Mouse (Mus musculus): ENCODE results near the gene Sema6d. TPM values are rescaled to one million over a fixed set of nuclear protein-coding genes. Genes with fewer than 3 reads are reported as not detected.

Sema6d gene
- polyA plus RNA-seq, 1 experiment: 6.7 TPM

- Histone ChIP-seq H3K4me1 (ENCODE audit: control insufficient read depth, insufficient read depth, low read length) (no peaks in the 10 kb centered on the region), H3K4me3 (replicated peaks; ENCODE audit: control insufficient read depth, low read depth, low read length) (no peak overlapping the region), H3K27ac (ENCODE audit: control insufficient read depth, insufficient read depth, low read depth, low read length, poor library complexity) (no peak overlapping the region)
- 88% methylated on average over 1 of the region's 1 CpGs for WGBS
- TF ChIP-seq CTCF (IDR thresholded peaks at IDR 0.05; ENCODE audit: control insufficient read depth, insufficient read depth, low read length) (no peak), POLR2A (IDR thresholded peaks at IDR 0.05; ENCODE audit: borderline replicate concordance, control insufficient read depth, low read depth, low read length) (no peak)
Measured at GRCm38 (mm10) chr2:124369291-124369690, 279.5 kb downstream of the Sema6d start.

GRCm38 (mm10) chr2:124369991-124370390 is 280.2 kb downstream of the Sema6d start:
- TF ChIP-seq POLR2A (IDR thresholded peaks at IDR 0.05; ENCODE audit: borderline replicate concordance, control insufficient read depth, low read depth, low read length): no peak
- no peak for TF ChIP-seq CTCF (IDR thresholded peaks at IDR 0.05; ENCODE audit: control insufficient read depth, insufficient read depth, low read length)
- 77% methylated on average over 2 of the region's 2 CpGs for WGBS
- Histone ChIP-seq H3K27ac (ENCODE audit: control insufficient read depth, insufficient read depth, low read depth, low read length, poor library complexity) (no peak overlapping the region), H3K4me3 (replicated peaks; ENCODE audit: control insufficient read depth, low read depth, low read length) (no peak overlapping the region), H3K4me1 (ENCODE audit: control insufficient read depth, insufficient read depth, low read length) (no peaks in the 10 kb centered on the region)

GRCm38 (mm10) chr2:124371363-124371762 is 281.6 kb downstream of the Sema6d start:
- TF ChIP-seq CTCF (IDR thresholded peaks at IDR 0.05; ENCODE audit: control insufficient read depth, insufficient read depth, low read length) (no peak), POLR2A (IDR thresholded peaks at IDR 0.05; ENCODE audit: borderline replicate concordance, control insufficient read depth, low read depth, low read length) (no peak)
- 49% methylated on average over 2 of the region's 2 CpGs for WGBS
- Histone ChIP-seq H3K27ac (ENCODE audit: control insufficient read depth, insufficient read depth, low read depth, low read length, poor library complexity) (no peak overlapping the region), H3K4me1 (ENCODE audit: control insufficient read depth, insufficient read depth, low read length) (no peaks in the 10 kb centered on the region), H3K4me3 (replicated peaks; ENCODE audit: control insufficient read depth, low read depth, low read length) (no peak overlapping the region)

DNA sequence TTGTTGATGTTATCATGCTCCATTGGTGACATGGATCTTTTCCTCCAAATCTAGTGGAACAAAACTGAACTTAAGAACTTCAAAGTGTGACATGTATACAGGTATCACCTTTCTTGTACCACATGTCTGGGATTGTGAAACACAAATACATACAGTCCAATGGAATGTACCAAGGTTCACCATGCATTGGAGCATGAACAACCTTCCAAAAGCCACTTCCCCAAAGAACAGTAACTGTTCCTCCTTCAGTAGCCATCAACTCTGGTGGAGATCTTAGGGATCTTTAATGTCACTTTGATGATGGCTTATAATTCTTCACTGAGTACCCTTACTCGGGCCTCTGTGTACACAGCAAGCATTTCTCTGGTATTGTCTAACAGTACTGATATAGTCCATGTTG is 295.3 kb downstream of the Sema6d start:
- H3K27ac ChIP-seq (ENCODE audit: control insufficient read depth, insufficient read depth, low read depth, low read length, poor library complexity): no peak overlapping the region
- TF ChIP-seq CTCF (IDR thresholded peaks at IDR 0.05; ENCODE audit: control insufficient read depth, insufficient read depth, low read length): no peak
- no peak for TF ChIP-seq POLR2A (IDR thresholded peaks at IDR 0.05; ENCODE audit: borderline replicate concordance, control insufficient read depth, low read depth, low read length)
- WGBS: 72% methylated on average over 1 of the region's 1 CpGs
- no peaks in the 10 kb centered on the region for H3K4me1 ChIP-seq (ENCODE audit: control insufficient read depth, insufficient read depth, low read length)
- H3K4me3 ChIP-seq (replicated peaks; ENCODE audit: control insufficient read depth, low read depth, low read length): no peak overlapping the region

DNA sequence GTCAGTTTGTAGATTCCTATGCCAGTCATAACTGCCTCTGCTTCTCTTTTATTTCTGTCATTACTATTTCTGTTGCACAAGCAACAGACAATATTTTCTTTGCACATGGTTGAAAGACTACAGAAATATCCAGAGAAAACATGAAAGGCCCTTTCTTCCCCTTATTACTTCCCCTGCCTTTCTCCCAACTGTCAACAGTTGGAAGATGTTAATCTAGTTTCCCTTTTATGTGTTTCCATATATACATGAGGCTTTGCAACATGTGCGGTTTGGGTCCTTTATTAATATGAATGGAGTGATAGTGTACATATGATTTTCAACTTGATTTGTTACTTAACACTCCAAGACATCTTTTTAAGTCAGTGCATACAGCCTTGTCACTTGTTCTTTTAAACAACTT is 296.0 kb downstream of the Sema6d start:
- TF ChIP-seq CTCF (IDR thresholded peaks at IDR 0.05; ENCODE audit: control insufficient read depth, insufficient read depth, low read length) (no peak), POLR2A (IDR thresholded peaks at IDR 0.05; ENCODE audit: borderline replicate concordance, control insufficient read depth, low read depth, low read length) (no peak)
- 6% methylated on average over 1 of the region's 1 CpGs for WGBS
- Histone ChIP-seq H3K27ac (ENCODE audit: control insufficient read depth, insufficient read depth, low read depth, low read length, poor library complexity) (no peak overlapping the region), H3K4me1 (ENCODE audit: control insufficient read depth, insufficient read depth, low read length) (no peaks in the 10 kb centered on the region), H3K4me3 (replicated peaks; ENCODE audit: control insufficient read depth, low read depth, low read length) (no peak overlapping the region)

DNA sequence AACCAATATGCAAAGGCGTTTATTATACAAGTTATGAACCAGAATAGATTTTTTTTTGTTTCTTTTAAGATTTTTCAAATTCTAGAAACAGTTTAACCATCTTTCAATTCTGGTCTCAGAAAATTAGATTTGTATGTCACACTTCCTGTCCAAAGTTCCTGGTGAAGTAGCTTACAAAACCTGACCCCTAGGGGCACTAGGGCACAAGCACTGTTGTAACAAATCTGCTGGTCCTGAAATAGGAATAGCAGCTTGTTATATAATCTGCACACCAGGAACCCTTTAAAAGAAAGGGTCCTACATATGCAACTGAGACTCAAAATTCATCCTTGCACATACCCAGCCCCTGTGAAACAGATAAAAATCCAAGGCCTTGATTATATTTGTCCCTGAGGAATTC is 298.5 kb downstream of the Sema6d start:
- Histone ChIP-seq H3K27ac (ENCODE audit: control insufficient read depth, insufficient read depth, low read depth, low read length, poor library complexity) (no peak overlapping the region), H3K4me3 (replicated peaks; ENCODE audit: control insufficient read depth, low read depth, low read length) (no peak overlapping the region), H3K4me1 (ENCODE audit: control insufficient read depth, insufficient read depth, low read length) (no peaks in the 10 kb centered on the region)
- TF ChIP-seq POLR2A (IDR thresholded peaks at IDR 0.05; ENCODE audit: borderline replicate concordance, control insufficient read depth, low read depth, low read length) (no peak), CTCF (IDR thresholded peaks at IDR 0.05; ENCODE audit: control insufficient read depth, insufficient read depth, low read length) (no peak)
- WGBS: 67% methylated on average over 1 of the region's 1 CpGs

DNA sequence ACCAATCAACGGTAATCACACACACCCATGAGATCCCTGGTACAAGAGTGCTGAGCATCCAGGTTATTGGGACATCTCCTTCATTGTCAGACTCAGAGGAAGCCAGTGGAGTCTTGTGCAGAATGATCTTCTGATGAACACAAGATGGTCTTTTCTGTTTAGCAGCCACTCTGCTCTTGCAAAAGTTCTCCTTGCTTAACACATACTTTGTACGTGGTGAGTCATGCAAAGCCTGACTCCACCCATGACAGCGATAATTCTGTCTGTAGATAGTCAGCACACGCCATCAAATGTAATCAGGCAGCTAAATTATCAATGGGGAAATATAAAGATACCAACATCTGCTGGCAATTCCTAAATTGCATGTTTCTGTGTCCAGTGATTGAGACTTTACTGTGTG is 307.0 kb downstream of the Sema6d start:
- Histone ChIP-seq H3K4me1 (ENCODE audit: control insufficient read depth, insufficient read depth, low read length) (no peaks in the 10 kb centered on the region), H3K4me3 (replicated peaks; ENCODE audit: control insufficient read depth, low read depth, low read length) (no peak overlapping the region), H3K27ac (ENCODE audit: control insufficient read depth, insufficient read depth, low read depth, low read length, poor library complexity) (no peak overlapping the region)
- TF ChIP-seq CTCF (IDR thresholded peaks at IDR 0.05; ENCODE audit: control insufficient read depth, insufficient read depth, low read length) (no peak), POLR2A (IDR thresholded peaks at IDR 0.05; ENCODE audit: borderline replicate concordance, control insufficient read depth, low read depth, low read length) (no peak)
- 54% methylated on average over 4 of the region's 4 CpGs for WGBS

- no peak overlapping the region for H3K4me3 ChIP-seq (replicated peaks; ENCODE audit: control insufficient read depth, low read depth, low read length)
- TF ChIP-seq CTCF (IDR thresholded peaks at IDR 0.05; ENCODE audit: control insufficient read depth, insufficient read depth, low read length) (no peak), POLR2A (IDR thresholded peaks at IDR 0.05; ENCODE audit: borderline replicate concordance, control insufficient read depth, low read depth, low read length) (no peak)
- H3K27ac ChIP-seq (ENCODE audit: control insufficient read depth, insufficient read depth, low read depth, low read length, poor library complexity): no peak overlapping the region
- H3K4me1 ChIP-seq (ENCODE audit: control insufficient read depth, insufficient read depth, low read length): no peaks in the 10 kb centered on the region
- 77% methylated on average over 5 of the region's 5 CpGs for WGBS
Measured at GRCm38 (mm10) chr2:124397304-124397703, 307.5 kb downstream of the Sema6d start.

GRCm38 (mm10) chr2:124399611-124400010 is 309.8 kb downstream of the Sema6d start:
- 89% methylated on average over 2 of the region's 2 CpGs for WGBS
- no peak for TF ChIP-seq CTCF (IDR thresholded peaks at IDR 0.05; ENCODE audit: control insufficient read depth, insufficient read depth, low read length)

More at GRCm38 (mm10) chr2:124399611-124400010, 309.8 kb downstream of the Sema6d start:
- no peak overlapping the region for H3K4me3 ChIP-seq (replicated peaks; ENCODE audit: control insufficient read depth, low read depth, low read length)
- no peaks in the 10 kb centered on the region for H3K4me1 ChIP-seq (ENCODE audit: control insufficient read depth, insufficient read depth, low read length)
- H3K27ac ChIP-seq (ENCODE audit: control insufficient read depth, insufficient read depth, low read depth, low read length, poor library complexity): no peak overlapping the region
